ENCODE assay signal across 8 mouse cellular contexts in the genomic region with DNA sequence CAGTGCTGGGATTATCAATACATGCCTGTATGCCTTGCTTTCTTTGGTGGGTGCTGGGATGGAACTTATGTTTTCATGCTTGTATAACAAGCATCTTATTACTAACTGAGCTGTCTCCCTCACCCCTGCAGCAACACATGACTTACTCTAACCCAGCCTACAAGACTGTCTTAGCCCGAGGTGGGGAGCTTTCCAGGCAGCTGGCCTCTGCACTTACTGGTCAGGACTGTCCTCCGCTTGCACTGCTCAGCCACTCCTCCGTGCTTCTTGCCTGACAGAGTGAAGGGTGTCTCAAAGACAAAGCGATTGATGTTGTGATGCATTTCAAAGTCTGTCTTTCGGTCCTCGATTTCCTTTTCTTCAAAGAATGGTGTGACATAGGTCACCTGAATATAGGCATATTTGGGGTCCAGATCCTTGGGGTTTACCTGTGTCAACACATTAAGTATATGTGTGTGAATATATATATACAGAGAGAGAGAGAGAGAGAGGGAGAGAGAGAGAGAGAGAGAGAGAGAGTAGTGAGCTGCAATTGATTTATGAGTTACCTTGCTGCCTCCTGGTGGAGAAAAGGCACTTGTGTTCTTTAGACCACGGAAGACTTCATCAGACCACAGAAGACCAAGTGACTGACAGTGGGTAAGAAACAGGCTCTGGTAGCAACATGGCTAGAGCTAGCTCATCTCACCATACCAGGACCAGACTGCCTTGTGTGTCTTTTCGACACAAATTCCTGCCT. TPM values are rescaled to one million over a fixed set of nuclear protein-coding genes. Genes with fewer than 3 reads are reported as not detected.
A peak's percentile ranks its signal among the peaks of the same experiment; 100 is the strongest.
DNase-seq lines count a peak whose midpoint lies in the region; ATAC-seq and TF ChIP-seq lines count a peak whose summit lies in the region.
"Had no signal": no experiment of that assay in that cellular context is flagged by ENCODE, and none has a peak within 500 bp of the region (broad histone marks: within the 10 kb centered on the region; RNA-seq: fewer than 3 reads in every experiment).

No protein-coding gene starts in this region.

- H3K36me3 ChIP-seq in forebrain, embryonic 14.5 days (ENCODE audit: control insufficient read depth, insufficient read depth, low read length): no peaks in the 10 kb centered on the region
- no peaks in the 10 kb centered on the region for H3K36me3 ChIP-seq in midbrain, postnatal 0 days (ENCODE audit: insufficient read depth, low read length)

- WGBS in forebrain, embryonic 14.5 days: 59% methylated on average over 8 of the region's 8 CpGs
- WGBS in midbrain, postnatal 0 days: 65% methylated on average over 8 of the region's 8 CpGs

- CTCF ChIA-PET in Patski (lab: Charles Lee): interaction anchor here (0.9 to 1.8 kb wide), 2 partner anchors 324 to 332 kb away, joined by 4 to 7 read pairs; no protein-coding TSS in a partner anchor

- H3K4me1 ChIP-seq in forebrain, embryonic 14.5 days (ENCODE audit: control insufficient read depth, insufficient read depth, low read length): no peaks in the 10 kb centered on the region
- no peaks in the 10 kb centered on the region for H3K4me1 ChIP-seq in midbrain, postnatal 0 days (ENCODE audit: insufficient read depth, low read length)

- H3K4me2 ChIP-seq in forebrain, embryonic 14.5 days (ENCODE audit: low read length): no peak overlapping the region
- H3K4me2 ChIP-seq in midbrain, postnatal 0 days (ENCODE audit: low read depth, low read length, poor library complexity, severe bottlenecking): no peak overlapping the region

- in situ Hi-C loops in Patski (cut with MboI; ENCODE audit: low pct_unique_long_range_greater_than_20kb): loop anchor here (5.0 kb wide), 1 partner anchor 330 kb away; no protein-coding TSS in a partner anchor

- H3K9me3 ChIP-seq in forebrain, embryonic 14.5 days (replicated peaks; ENCODE audit: control insufficient read depth, low read length): no peaks in the 10 kb centered on the region
- H3K9me3 ChIP-seq in midbrain, postnatal 0 days (ENCODE audit: low read length): no peaks in the 10 kb centered on the region

- TF ChIP-seq CTCF in left cerebral cortex, adult 2 months (IDR thresholded peaks at IDR 0.05): peak; percentile 52
- TF ChIP-seq CTCF in Patski (IDR thresholded peaks at IDR 0.05): peak; percentile 38
- TF ChIP-seq CTCF in midbrain, postnatal 0 days (IDR thresholded peaks at IDR 0.05): peak; percentile 84

- H3K4me3 ChIP-seq in left cerebral cortex, adult 2 months: no peak overlapping the region
- H3K4me3 ChIP-seq in forebrain, embryonic 14.5 days (ENCODE audit: low read depth, low read length): no peak overlapping the region
- no peak overlapping the region for H3K4me3 ChIP-seq in midbrain, postnatal 0 days (ENCODE audit: low read depth, low read length)

- intact Hi-C loops in left cerebral cortex, adult 2 months (cut with DNase I): loop anchor here (5.0 to 10.0 kb wide), 2 partner anchors 258 to 730 kb away; no protein-coding TSS in a partner anchor
- intact Hi-C loops in left cerebral cortex, postnatal 36 days (cut with DNase I): no loop called here

- POLR2A ChIA-PET in Patski (lab: Charles Lee): no interaction called here

- no peak overlapping the region for H3K9ac ChIP-seq in forebrain, embryonic 14.5 days (ENCODE audit: low read length)
- no peak overlapping the region for H3K9ac ChIP-seq in midbrain, postnatal 0 days (replicated peaks; ENCODE audit: low read length, poor library complexity, severe bottlenecking)

- no peaks in the 10 kb centered on the region for H3K27me3 ChIP-seq in Patski
- H3K27me3 ChIP-seq in forebrain, embryonic 14.5 days (replicated peaks; ENCODE audit: control insufficient read depth, insufficient read depth, low read length): no peaks in the 10 kb centered on the region
- H3K27me3 ChIP-seq in midbrain, postnatal 0 days (ENCODE audit: insufficient read depth, low read length): no peaks in the 10 kb centered on the region

- no peak for ATAC-seq in Patski
- peak; percentile 65; the same call in 1 of the 2 replicates for ATAC-seq in forebrain, embryonic 14.5 days
- peak; percentile 70 for ATAC-seq in midbrain, postnatal 0 days (ENCODE audit: low FRiP score)

- H3K27ac ChIP-seq in left cerebral cortex, adult 2 months: no peak overlapping the region
- no peak overlapping the region for H3K27ac ChIP-seq in forebrain, embryonic 14.5 days (ENCODE audit: low read depth, low read length)
- H3K27ac ChIP-seq in midbrain, postnatal 0 days (ENCODE audit: low read depth, low read length): no peak overlapping the region

- DNase-seq in left cerebral cortex, adult 2 months (ENCODE audit: extremely low spot score in 1 of 2, low spot score in 2 of 2): no peak
- DNase-seq in left cerebral cortex, postnatal 36 days (ENCODE audit: low spot score in 2 of 2): no peak
- no peak for DNase-seq in Patski (ENCODE audit: low read depth, low spot score)
- DNase-seq in forebrain, embryonic 14.5 days (ENCODE audit: low spot score): peak; percentile 75
- DNase-seq in midbrain, postnatal 0 days (ENCODE audit: low spot score): peak; percentile 68
- DNase-seq in adrenal gland, postnatal 14 days: no peak
- DNase-seq in thymus, postnatal 14 days: no peak

RNA-seq across cellular contexts. Expression of gene Gm45261, which starts 51.1 kb away (rescaled TPM):
- total RNA-seq in left cerebral cortex, adult 2 months (2021): not detected
- not detected for total RNA-seq in left cerebral cortex, postnatal 36 days (2021)
- not detected for polyA plus RNA-seq in Patski (2021)
- not detected in 2 replicates for polyA plus RNA-seq in forebrain, embryonic 14.5 days (2014; fragmentation: Nextera tagmentation; extraction: Ambion mirVana)
- total RNA-seq in midbrain, postnatal 0 days (2014; rRNA removed): not detected in 2 replicates
- polyA plus RNA-seq in midbrain, postnatal 0 days (2015; fragmentation: Nextera tagmentation; extraction: Ambion mirVana): not detected in 2 replicates
- total RNA-seq in adrenal gland, postnatal 14 days (2021): not detected in 2 replicates
- total RNA-seq: heart, postnatal 14 days had no signal

Comparison
In these comparisons a context has a peak if more than half of its experiments do, and no peak if none do; other contexts are left out.
1. DNase-seq: peak in forebrain, embryonic 14.5 days (single experiment) and midbrain, postnatal 0 days (single experiment); none in left cerebral cortex, adult 2 months (0 of 2), left cerebral cortex, postnatal 36 days (0 of 2), Patski (single experiment), adrenal gland, postnatal 14 days (single experiment) and thymus, postnatal 14 days (single experiment).
2. Peak in every context shown above with its lines, with median percentiles within 50 percentile points of each other: CTCF ChIP-seq.